ENCODE assay signal across 8 mouse cellular contexts in the genomic region with DNA sequence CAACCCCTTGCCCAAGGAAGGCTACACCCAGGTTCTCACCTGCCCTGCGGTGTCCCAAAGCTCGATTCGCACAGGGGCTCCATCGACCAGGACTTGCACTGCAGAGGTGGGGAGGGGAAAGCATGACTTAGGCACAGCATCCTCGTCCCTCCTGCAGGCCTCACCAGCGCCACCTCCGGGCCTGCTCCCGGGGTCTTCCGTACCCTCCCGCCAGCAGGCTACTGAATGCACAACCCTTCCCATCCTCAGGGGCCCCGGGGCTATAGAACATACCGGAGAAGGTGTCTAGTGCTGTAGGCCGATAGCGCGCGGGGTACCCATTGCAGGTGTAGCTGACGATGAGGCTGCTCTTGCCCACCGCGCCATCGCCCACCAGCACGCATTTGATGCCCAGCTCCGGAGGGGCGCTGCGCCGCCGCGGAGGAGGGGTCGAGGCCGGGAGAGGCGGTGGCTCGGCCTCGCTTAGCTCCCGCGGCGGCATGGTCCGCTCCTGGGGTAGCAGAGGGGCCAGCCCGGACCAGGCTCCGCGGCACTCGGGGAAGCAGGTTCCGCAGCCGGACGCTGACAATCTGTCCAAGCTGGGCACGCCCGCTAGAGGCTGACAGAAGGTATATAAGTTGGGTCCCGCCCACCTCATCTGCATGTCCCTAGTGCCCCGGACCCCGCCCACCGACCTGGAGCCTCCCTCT. TPM values are rescaled to one million over a fixed set of nuclear protein-coding genes. Genes with fewer than 3 reads are reported as not detected.
DNase-seq lines count a peak whose midpoint lies in the region; ATAC-seq and TF ChIP-seq lines count a peak whose summit lies in the region.

A gene (minus strand): TSS at position 630 of the 689 bp plus-strand sequence.

- ATAC-seq in forebrain, postnatal 0 days = peak; percentile 94
- peak; percentile 64 for ATAC-seq in limb, embryonic 12.5 days (ENCODE audit: insufficient number of reproducible peaks, insufficient read depth, low FRiP score, low TSS enrichment, low read depth)
- ATAC-seq in midbrain, embryonic 12.5 days (ENCODE audit: low FRiP score, low read depth) = peak; percentile 89

- peaks cover 17% of the 10 kb centered on the region; the same call in 1 of the 2 replicates for H3K4me1 ChIP-seq in forebrain, postnatal 0 days (ENCODE audit: insufficient read depth)
- H3K4me1 ChIP-seq in limb, embryonic 12.5 days (replicated peaks) = no peaks in the 10 kb centered on the region
- H3K4me1 ChIP-seq in midbrain, embryonic 12.5 days = peaks cover 6% of the 10 kb centered on the region; the same call in 1 of the 2 replicates

- DNase-seq in adrenal gland, adult (ENCODE audit: inconsistent age in 2 of 2, low spot score in 1 of 2) = peak; percentile 75 to 77
- no peak for DNase-seq in adrenal gland, adult 8-10 months
- DNase-seq in cerebellum, adult 8-10 months = peak; percentile 77
- peak; percentile 78 for DNase-seq in forebrain, postnatal 0 days
- DNase-seq in kidney, adult 11 months = peak; percentile 66
- peak; percentile 74 to 76 for DNase-seq in spleen, postnatal 36 days (ENCODE audit: low spot score in 2 of 2)

- no peaks in the 10 kb centered on the region for H3K9me3 ChIP-seq in forebrain, postnatal 0 days (ENCODE audit: low read length)
- H3K9me3 ChIP-seq in limb, embryonic 12.5 days = no peaks in the 10 kb centered on the region
- no peaks in the 10 kb centered on the region for H3K9me3 ChIP-seq in midbrain, embryonic 12.5 days

- no peaks in the 10 kb centered on the region for H3K27me3 ChIP-seq in forebrain, postnatal 0 days (ENCODE audit: insufficient read depth, low read length)
- H3K27me3 ChIP-seq in limb, embryonic 12.5 days = peaks cover 41% of the 10 kb centered on the region
- peaks cover 23% of the 10 kb centered on the region for H3K27me3 ChIP-seq in midbrain, embryonic 12.5 days

- H3K27ac ChIP-seq in forebrain, postnatal 0 days (ENCODE audit: low read depth, low read length) = peak within 1 kb of the TSS; percentile 77
- H3K27ac ChIP-seq in limb, embryonic 12.5 days = no peak within 1 kb of the TSS
- H3K27ac ChIP-seq in midbrain, embryonic 12.5 days (replicated peaks) = peak within 1 kb of the TSS; percentile 54

- H3K4me2 ChIP-seq in forebrain, postnatal 0 days (ENCODE audit: low read depth) = peak within 1 kb of the TSS; percentile 79
- H3K4me2 ChIP-seq in limb, embryonic 12.5 days = peak within 1 kb of the TSS; percentile 97
- peak within 1 kb of the TSS; percentile 91 for H3K4me2 ChIP-seq in midbrain, embryonic 12.5 days (replicated peaks)

- H3K36me3 ChIP-seq in forebrain, postnatal 0 days (ENCODE audit: insufficient read depth) = no peaks in the 10 kb centered on the region
- H3K36me3 ChIP-seq in limb, embryonic 12.5 days = no peaks in the 10 kb centered on the region
- H3K36me3 ChIP-seq in midbrain, embryonic 12.5 days = no peaks in the 10 kb centered on the region

- TF ChIP-seq CTCF in forebrain, postnatal 0 days (IDR thresholded peaks at IDR 0.05; ENCODE audit: low read depth) = peak; percentile 75

- peak within 1 kb of the TSS; percentile 91 for H3K9ac ChIP-seq in forebrain, postnatal 0 days
- H3K9ac ChIP-seq in limb, embryonic 12.5 days (replicated peaks) = peak within 1 kb of the TSS; percentile 63
- H3K9ac ChIP-seq in midbrain, embryonic 12.5 days (replicated peaks) = peak within 1 kb of the TSS; percentile 68

- H3K4me3 ChIP-seq in forebrain, postnatal 0 days (ENCODE audit: low read depth, low read length) = peak within 1 kb of the TSS; percentile 75
- H3K4me3 ChIP-seq in limb, embryonic 12.5 days (replicated peaks) = peak within 1 kb of the TSS; percentile 61
- peak within 1 kb of the TSS; percentile 71 for H3K4me3 ChIP-seq in midbrain, embryonic 12.5 days

- under 1% methylated on average over 49 of the region's 49 CpGs for WGBS in forebrain, postnatal 0 days
- under 1% methylated on average over 49 of the region's 49 CpGs for WGBS in limb, embryonic 12.5 days
- WGBS in midbrain, embryonic 12.5 days = under 1% methylated on average over 49 of the region's 49 CpGs

RNA-seq across cellular contexts. Expression of the gene that starts here (rescaled TPM):
- 1 to 10 TPM in 3 of 4 experiments, under 1 TPM in 1; 0.61 to 2.9 (median 2.1) TPM for total RNA-seq in adrenal gland, adult 8-10 months (2022)
- 20.5 and 27.8 TPM in 2 replicates for total RNA-seq in forebrain, postnatal 0 days (2014; rRNA removed)
- polyA plus RNA-seq in forebrain, postnatal 0 days (2015; fragmentation: Nextera tagmentation; extraction: Ambion mirVana) = 22.9 and 29.3 TPM in 2 replicates
- 8.5 TPM in 2 replicates for polyA plus RNA-seq in limb, embryonic 12.5 days (2016; fragmentation: Nextera tagmentation; extraction: Ambion mirVana)
- polyA plus RNA-seq in midbrain, embryonic 12.5 days (2016; fragmentation: Nextera tagmentation; extraction: Ambion mirVana) = 3.9 and 4.7 TPM in 2 replicates
